Mouse (Mus musculus) liver, adult 2 months (tissue): ENCODE results near the gene Kif15. TPM values are rescaled to one million over a fixed set of nuclear protein-coding genes. Genes with fewer than 3 reads are reported as not detected.

ENCODE experiments used
- DNase-seq: peaks from one replicate; pipeline ENCODE4 v3.0.0-alpha.2; 2011; ENCODE audit warnings: low read depth, low spot score; ENCODE audit errors: extremely low read depth
- H3K27ac ChIP-seq: fragments of 200-500 bp; replicated peaks from 2 replicates; pipeline ENCODE4 v1.5.1; 2012; ENCODE audit warnings: low read depth, mild to moderate bottlenecking, control low read depth, inconsistent platforms, low read length; ENCODE audit not compliant: insufficient read depth
- H3K27me3 ChIP-seq: fragments of 200-500 bp; 2 replicates; pipeline ENCODE4 v1.6.1; 2012; ENCODE audit warnings: mild to moderate bottlenecking, moderate library complexity, low read length, inconsistent platforms; ENCODE audit not compliant: control insufficient read depth, insufficient read depth
- H3K36me3 ChIP-seq: fragments of 200-500 bp; 2 replicates; pipeline ENCODE4 v1.6.1; 2012; ENCODE audit warnings: low read length, inconsistent platforms; ENCODE audit not compliant: control insufficient read depth, insufficient read depth
- H3K4me1 ChIP-seq: fragments of 200-500 bp; 2 replicates; pipeline ENCODE4 v1.6.1; 2011; ENCODE audit warnings: low read length; ENCODE audit not compliant: control insufficient read depth, insufficient read depth
- H3K4me3 ChIP-seq: fragments of 200-500 bp; 2 replicates; pipeline ENCODE4 v1.5.1; 2011; ENCODE audit warnings: low read depth, mild to moderate bottlenecking, control low read depth, low read length, moderate library complexity; ENCODE audit not compliant: insufficient read depth
- H3K79me2 ChIP-seq: fragments of 200-500 bp; 2 replicates; pipeline ENCODE4 v1.6.1; 2012; ENCODE audit warnings: inconsistent platforms, mild to moderate bottlenecking, low read length, moderate library complexity; ENCODE audit not compliant: control insufficient read depth, insufficient read depth
- H3K9ac ChIP-seq: fragments of 200-500 bp; 2 replicates; pipeline ENCODE4 v1.6.1; 2012; ENCODE audit warnings: low read depth, mild to moderate bottlenecking, control low read depth, inconsistent platforms, low read length
- CTCF ChIP-seq: fragments of 200-500 bp; IDR thresholded peaks from 2 replicates; pipeline ENCODE4 v1.5.1; 2011; ENCODE audit warnings: low read depth, low read length, control low read depth
- POLR2A ChIP-seq: fragments of 200-500 bp; IDR thresholded peaks from 2 replicates; pipeline ENCODE4 v1.6.1; 2011; ENCODE audit warnings: low read length, control low read depth; ENCODE audit not compliant: insufficient read depth; ENCODE audit errors: extremely low read depth
- WGBS: fragments of 180-500 bp; shearing (Covaris S2); methylation state at CpG from one replicate; pipeline ENCODE4 v1.1.7; 2018; 5-methylcytosine and 5-hydroxymethylcytosine counted together
- polyA plus RNA-seq: library from polyadenylated mRNA; depleted of rRNA; stranded (reverse); fragments of >200 nt; gene quantifications from 2 replicates; pipeline ENCODE4 v1.2.3, GENCODE M21; 2012
- total RNA-seq: library from RNA; depleted of rRNA; stranded (reverse); fragments of >200 nt; gene quantifications from 2 replicates; pipeline ENCODE4 v1.2.3, GENCODE M21; 2014

Kif15 gene
- total and polyA plus RNA-seq, 2 experiments: 0.15 to 1.0 TPM

DNA sequence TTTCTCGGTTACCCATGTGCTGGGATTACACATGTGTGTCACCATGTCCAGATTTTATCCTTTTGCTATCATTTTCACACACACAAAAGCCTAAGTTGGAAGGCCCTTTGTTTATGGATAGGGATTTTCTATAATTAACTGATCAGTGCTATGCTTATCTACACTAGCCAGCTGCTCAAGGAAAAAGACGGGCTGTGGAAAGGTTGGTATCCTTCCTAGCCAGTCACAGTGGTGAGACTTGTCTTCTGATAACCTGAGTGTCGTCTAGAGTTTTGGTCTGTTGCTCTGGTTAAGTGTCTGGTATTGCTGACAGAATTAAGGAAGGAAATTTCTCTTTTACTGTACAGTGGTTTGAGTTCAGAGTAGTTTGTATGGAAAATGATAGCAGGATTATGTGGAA, 21.9 kb upstream of the Kif15 start:
- H3K36me3 ChIP-seq: peaks cover 38% of the 10 kb centered on the region
- WGBS: 97% methylated on average over 3 of the region's 3 CpGs

DNA sequence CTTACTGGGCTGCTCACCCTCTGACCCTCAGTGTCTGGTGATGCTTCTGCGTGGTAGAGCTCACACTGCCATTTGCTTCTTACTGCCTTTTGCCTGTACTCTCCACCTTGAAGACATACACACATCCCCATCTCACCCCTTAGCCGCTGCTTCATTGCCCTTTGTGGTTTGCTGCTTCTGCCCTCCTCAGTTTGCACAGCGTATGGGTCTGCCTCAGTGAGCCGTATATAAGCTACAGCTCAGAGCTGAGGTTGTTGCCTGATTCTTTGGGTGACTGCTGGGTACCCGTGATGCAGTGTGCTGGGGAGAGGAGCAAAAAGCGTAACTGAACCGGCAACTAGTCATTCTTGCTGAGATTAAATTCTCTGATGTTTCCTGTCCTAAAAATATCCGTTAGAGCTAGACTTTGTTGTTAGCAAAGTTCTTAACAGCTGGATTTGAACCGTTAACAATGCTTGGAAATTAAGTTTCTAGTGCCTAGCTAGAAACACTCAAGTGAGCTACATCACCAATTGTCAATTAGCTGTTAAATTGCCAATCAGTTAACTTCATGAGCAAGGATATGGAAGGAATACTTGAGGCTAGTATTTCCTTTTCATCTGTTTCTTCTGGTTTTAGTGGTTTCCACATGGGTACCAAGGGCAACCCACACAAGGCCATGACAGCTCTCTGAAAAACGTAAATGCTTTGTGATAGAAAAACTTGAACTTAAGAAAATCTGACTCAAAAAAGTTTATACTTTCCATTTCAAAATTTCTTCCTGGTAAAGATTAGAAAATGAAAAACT, 47.8 kb downstream of the Kif15 start:
- WGBS: 88% methylated on average over 10 of the region's 10 CpGs
- Histone ChIP-seq H3K27me3 (no peaks in the 10 kb centered on the region), H3K9ac (no peak overlapping the region), H3K27ac (no peak overlapping the region), H3K4me1 (no peaks in the 10 kb centered on the region), H3K79me2 (no peaks in the 10 kb centered on the region), H3K36me3 (no peaks in the 10 kb centered on the region), H3K4me3 (no peak overlapping the region)
- no peak for DNase-seq
- TF ChIP-seq CTCF (no peak), POLR2A (no peak)

More for the DNA sequence above, 21.9 kb upstream of the Kif15 start:
- TF ChIP-seq CTCF (no peak), POLR2A (no peak)
- no peak for DNase-seq
- H3K4me1 ChIP-seq: no peaks in the 10 kb centered on the region
- no peaks in the 10 kb centered on the region for H3K79me2 ChIP-seq
- H3K27ac ChIP-seq: no peak overlapping the region
- H3K27me3 ChIP-seq: no peaks in the 10 kb centered on the region
- no peak overlapping the region for H3K9ac ChIP-seq
- H3K4me3 ChIP-seq: no peak overlapping the region

DNA sequence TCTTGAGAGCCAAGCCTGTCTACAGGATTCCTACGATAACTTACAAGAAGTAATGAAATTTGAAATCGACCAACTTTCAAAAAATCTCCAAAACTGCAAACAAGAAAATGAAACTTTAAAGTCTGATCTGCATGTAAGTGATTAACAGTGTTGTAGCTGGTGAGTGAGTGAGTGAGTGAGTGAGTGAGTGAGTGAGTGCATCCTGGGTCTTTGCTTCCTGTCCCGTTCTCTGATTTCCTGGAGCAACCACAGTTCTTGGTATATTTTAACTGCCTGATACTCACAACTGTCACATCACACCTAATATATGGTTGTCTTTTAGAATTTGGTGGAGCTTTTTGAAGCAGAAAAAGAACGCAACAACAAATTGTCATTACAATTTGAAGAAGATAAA, 48.3 kb downstream of the Kif15 start:
- no peak for DNase-seq
- H3K27ac ChIP-seq: no peak overlapping the region
- H3K9ac ChIP-seq: no peak overlapping the region
- H3K27me3 ChIP-seq: no peaks in the 10 kb centered on the region
- TF ChIP-seq CTCF (no peak), POLR2A (no peak)
- 94% methylated on average over 4 of the region's 4 CpGs for WGBS
- no peak overlapping the region for H3K4me3 ChIP-seq
- no peaks in the 10 kb centered on the region for H3K79me2 ChIP-seq
- no peaks in the 10 kb centered on the region for H3K36me3 ChIP-seq
- no peaks in the 10 kb centered on the region for H3K4me1 ChIP-seq

DNA sequence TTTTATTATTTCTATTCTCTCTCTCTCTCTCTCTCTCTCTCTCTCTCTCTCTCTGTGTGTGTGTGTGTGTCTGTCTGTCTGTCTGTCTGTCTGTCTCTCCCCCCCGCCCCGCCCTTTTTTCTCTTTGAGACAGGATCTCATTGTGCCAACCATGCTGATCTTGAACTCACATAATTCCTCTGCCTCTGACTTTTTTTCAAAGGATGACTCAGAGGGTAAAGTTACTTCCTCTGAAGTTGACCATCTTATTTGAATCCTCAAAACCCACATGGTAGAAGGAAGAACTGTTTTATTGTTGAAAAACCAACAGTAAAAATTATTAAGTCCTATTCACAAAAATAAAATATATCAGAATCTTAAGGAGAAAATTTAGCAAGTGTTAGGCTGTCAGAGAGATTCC, 53.9 kb downstream of the Kif15 start:
- no peak overlapping the region for H3K4me3 ChIP-seq
- TF ChIP-seq CTCF (no peak), POLR2A (no peak)
- H3K79me2 ChIP-seq: no peaks in the 10 kb centered on the region
- DNase-seq: no peak
- no peaks in the 10 kb centered on the region for H3K4me1 ChIP-seq
- H3K36me3 ChIP-seq: no peaks in the 10 kb centered on the region
- H3K27ac ChIP-seq: no peak overlapping the region
- H3K9ac ChIP-seq: no peak overlapping the region
- H3K27me3 ChIP-seq: no peaks in the 10 kb centered on the region
- WGBS: 100% methylated on average over 2 of the region's 2 CpGs

DNA sequence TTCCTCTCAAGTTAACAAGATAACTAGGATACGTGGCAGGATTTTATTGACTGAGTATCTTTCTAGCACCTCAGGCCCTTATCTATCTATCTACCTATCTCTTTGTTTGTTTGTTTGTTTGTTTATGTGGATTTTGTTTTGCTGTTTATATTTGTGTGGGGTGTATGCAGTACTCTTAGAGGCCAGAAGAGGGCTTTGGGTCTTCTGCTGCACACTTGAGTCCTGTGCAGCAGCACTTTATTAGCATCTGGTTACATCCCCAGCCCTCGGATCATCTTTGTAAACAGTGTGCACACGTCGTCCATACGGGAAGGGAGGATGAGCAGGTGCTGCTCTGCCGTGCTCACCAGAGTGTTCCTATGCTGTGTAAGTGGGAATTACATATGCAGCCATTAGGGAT, 55.2 kb downstream of the Kif15 start:
- Histone ChIP-seq H3K79me2 (no peaks in the 10 kb centered on the region), H3K36me3 (no peaks in the 10 kb centered on the region), H3K4me3 (no peak overlapping the region), H3K4me1 (no peaks in the 10 kb centered on the region), H3K9ac (no peak overlapping the region), H3K27me3 (no peaks in the 10 kb centered on the region), H3K27ac (no peak overlapping the region)
- 88% methylated on average over 6 of the region's 6 CpGs for WGBS
- no peak for DNase-seq
- TF ChIP-seq CTCF: 0 out of 2 replicates have a peak, but pooled peaks have one; percentile 11
- TF ChIP-seq POLR2A: no peak

DNA sequence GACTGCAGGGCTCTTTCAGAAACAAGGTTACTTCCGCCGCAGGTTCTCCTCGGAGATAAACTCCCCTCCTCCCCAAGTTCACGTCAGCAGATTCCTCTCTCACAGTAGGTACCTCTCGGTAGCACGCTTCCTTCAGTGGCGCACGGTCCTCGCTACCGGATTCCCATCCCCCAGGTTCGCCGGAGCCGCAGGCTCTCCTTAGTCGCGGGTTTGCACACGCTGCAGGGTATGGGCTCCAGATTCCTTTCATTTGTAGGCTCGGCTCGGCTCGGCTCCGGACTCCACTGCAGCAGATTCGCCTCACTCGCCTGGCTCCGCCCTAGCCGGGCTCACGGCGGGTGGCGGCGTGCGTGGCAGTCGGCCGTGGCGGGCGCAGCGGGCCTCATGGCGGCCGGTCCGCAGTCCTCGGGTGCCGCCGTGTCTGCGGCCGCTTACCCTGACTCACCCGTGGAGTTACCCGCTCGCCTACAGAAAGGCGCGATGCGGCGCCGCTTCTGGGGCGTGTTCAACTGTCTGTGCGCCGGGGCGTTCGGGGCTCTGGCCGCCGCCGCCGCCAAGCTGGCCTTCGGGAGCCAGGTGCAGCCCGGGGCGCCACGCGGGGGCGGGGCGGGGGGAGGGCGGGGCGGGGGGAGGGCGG, 70.3 kb downstream of the Kif15 start, which contains the start of gene Tmem42:
TSS of gene Tmem42 (plus strand) at position 332 of the 637 bp plus-strand sequence.
- whole genome bisulfite sequencing: under 1% methylated on average over 60 of the region's 69 CpGs
- Histone ChIP-seq H3K79me2 (no peaks in the 10 kb centered on the region), H3K27me3 (no peaks in the 10 kb centered on the region), H3K4me3 (peak within 1 kb of the TSS; percentile 69), H3K27ac (peak within 1 kb of the TSS; percentile 85), H3K4me1 (peaks cover 8% of the 10 kb centered on the region), H3K9ac (peak within 1 kb of the TSS; percentile 94), H3K36me3 (no peaks in the 10 kb centered on the region)
- DNase-seq: peak; percentile 80
- TF ChIP-seq POLR2A (peak; percentile 56; the same call in 1 of the 2 replicates), CTCF (no peak)
